9 mouse cellular contexts compared by ENCODE assay signal in genomic region chr4:154754445-154754844, GRCm38 (mm10).
DNase-seq lines count a peak whose midpoint lies in the region; ATAC-seq and TF ChIP-seq lines count a peak whose summit lies in the region.
"Had no signal": no experiment of that assay in that cellular context is flagged by ENCODE, and none has a peak within 500 bp of the region (broad histone marks: within the 10 kb centered on the region; RNA-seq: fewer than 3 reads in every experiment).

No protein-coding gene starts in this region.

- H3K27me3 ChIP-seq in intestine, postnatal 0 days (replicated peaks; ENCODE audit: control insufficient read depth, insufficient read depth, low read length): no peaks in the 10 kb centered on the region
- no peaks in the 10 kb centered on the region for H3K27me3 ChIP-seq in intestine, embryonic 15.5 days (replicated peaks)
- no peaks in the 10 kb centered on the region for H3K27me3 ChIP-seq in midbrain, embryonic 14.5 days (ENCODE audit: control insufficient read depth, insufficient read depth, low read length)
- no peaks in the 10 kb centered on the region for H3K27me3 ChIP-seq in midbrain, embryonic 16.5 days (ENCODE audit: control insufficient read depth, insufficient read depth, low read depth, low read length)
- H3K27me3 ChIP-seq in limb, embryonic 12.5 days: peaks cover 7% of the 10 kb centered on the region; the same call in 1 of the 2 replicates

- H3K4me3 ChIP-seq in intestine, postnatal 0 days (ENCODE audit: low read depth, low read length): no peak overlapping the region
- H3K4me3 ChIP-seq in intestine, embryonic 15.5 days (replicated peaks): no peak overlapping the region
- no peak overlapping the region for H3K4me3 ChIP-seq in midbrain, embryonic 14.5 days (replicated peaks; ENCODE audit: low read depth, low read length)
- H3K4me3 ChIP-seq in midbrain, embryonic 16.5 days (ENCODE audit: low read depth, low read length): no peak overlapping the region
- no peak overlapping the region for H3K4me3 ChIP-seq in limb, embryonic 12.5 days (replicated peaks)

- H3K4me2 ChIP-seq in intestine, postnatal 0 days (replicated peaks; ENCODE audit: low read depth): no peak overlapping the region
- H3K4me2 ChIP-seq in intestine, embryonic 15.5 days (replicated peaks): no peak overlapping the region
- H3K4me2 ChIP-seq in midbrain, embryonic 14.5 days (ENCODE audit: low read length): no peak overlapping the region
- no peak overlapping the region for H3K4me2 ChIP-seq in midbrain, embryonic 16.5 days (ENCODE audit: low read length)
- no peak overlapping the region for H3K4me2 ChIP-seq in limb, embryonic 12.5 days

- no peak for ATAC-seq in cerebellum, adult (ENCODE audit: insufficient number of reproducible peaks, low FRiP score, low TSS enrichment)
- ATAC-seq in intestine, postnatal 0 days: no peak
- no peak for ATAC-seq in intestine, embryonic 15.5 days
- no peak for ATAC-seq in midbrain, embryonic 14.5 days (ENCODE audit: low FRiP score, low TSS enrichment)
- ATAC-seq in midbrain, embryonic 16.5 days: no peak
- no peak for ATAC-seq in limb, embryonic 12.5 days (ENCODE audit: insufficient number of reproducible peaks, insufficient read depth, low FRiP score, low TSS enrichment, low read depth)

- no peak overlapping the region for H3K9ac ChIP-seq in intestine, postnatal 0 days (ENCODE audit: low read depth, low read length)
- no peak overlapping the region for H3K9ac ChIP-seq in intestine, embryonic 15.5 days
- no peak overlapping the region for H3K9ac ChIP-seq in midbrain, embryonic 14.5 days (replicated peaks; ENCODE audit: low read length)
- no peak overlapping the region for H3K9ac ChIP-seq in midbrain, embryonic 16.5 days (ENCODE audit: low read depth, low read length)
- no peak overlapping the region for H3K9ac ChIP-seq in limb, embryonic 12.5 days (replicated peaks)

- H3K36me3 ChIP-seq in intestine, postnatal 0 days (ENCODE audit: control insufficient read depth, insufficient read depth): no peaks in the 10 kb centered on the region; the same call in 1 of the 2 replicates
- H3K36me3 ChIP-seq in intestine, embryonic 15.5 days: no peaks in the 10 kb centered on the region
- no peaks in the 10 kb centered on the region for H3K36me3 ChIP-seq in midbrain, embryonic 14.5 days (ENCODE audit: control insufficient read depth, insufficient read depth, low read length)
- H3K36me3 ChIP-seq in midbrain, embryonic 16.5 days (ENCODE audit: control insufficient read depth, insufficient read depth, low read length): no peaks in the 10 kb centered on the region
- H3K36me3 ChIP-seq in limb, embryonic 12.5 days: no peaks in the 10 kb centered on the region

- DNase-seq in cerebellum, postnatal 14 days: peak; percentile 38 to 57
- DNase-seq in midbrain, embryonic 14.5 days: peak; percentile 23
- no peak for DNase-seq in gastrocnemius, adult 8-10 months (ENCODE audit: low spot score in 2 of 2)
- DNase-seq: cerebellum, adult 18-20 months had no signal

- TF ChIP-seq CTCF in intestine, postnatal 0 days (IDR thresholded peaks at IDR 0.05; ENCODE audit: low read depth): peak; percentile 51

- 73% methylated on average over 8 of the region's 8 CpGs for WGBS in intestine, postnatal 0 days
- WGBS in intestine, embryonic 15.5 days: 65% methylated on average over 8 of the region's 8 CpGs
- 76% methylated on average over 8 of the region's 8 CpGs for WGBS in midbrain, embryonic 14.5 days
- WGBS in midbrain, embryonic 16.5 days: 74% methylated on average over 8 of the region's 8 CpGs
- whole genome bisulfite sequencing in limb, embryonic 12.5 days: 67% methylated on average over 8 of the region's 8 CpGs

- no peaks in the 10 kb centered on the region for H3K9me3 ChIP-seq in intestine, postnatal 0 days (ENCODE audit: control insufficient read depth)
- H3K9me3 ChIP-seq in intestine, embryonic 15.5 days: no peaks in the 10 kb centered on the region
- H3K9me3 ChIP-seq in midbrain, embryonic 14.5 days (ENCODE audit: control insufficient read depth, low read length): no peaks in the 10 kb centered on the region
- H3K9me3 ChIP-seq in midbrain, embryonic 16.5 days (replicated peaks; ENCODE audit: control insufficient read depth, low read length, poor library complexity, severe bottlenecking): no peaks in the 10 kb centered on the region
- no peaks in the 10 kb centered on the region for H3K9me3 ChIP-seq in limb, embryonic 12.5 days

- H3K4me1 ChIP-seq in intestine, postnatal 0 days (replicated peaks; ENCODE audit: control insufficient read depth, insufficient read depth, low read length): no peaks in the 10 kb centered on the region
- H3K4me1 ChIP-seq in intestine, embryonic 15.5 days (replicated peaks): no peaks in the 10 kb centered on the region
- H3K4me1 ChIP-seq in midbrain, embryonic 14.5 days (ENCODE audit: control insufficient read depth, insufficient read depth, low read length): no peaks in the 10 kb centered on the region
- no peaks in the 10 kb centered on the region for H3K4me1 ChIP-seq in midbrain, embryonic 16.5 days (ENCODE audit: control insufficient read depth, insufficient read depth, low read length)
- peaks cover 63% of the 10 kb centered on the region for H3K4me1 ChIP-seq in limb, embryonic 12.5 days (replicated peaks)

- H3K27ac ChIP-seq in intestine, postnatal 0 days (ENCODE audit: low read depth, low read length): no peak overlapping the region
- H3K27ac ChIP-seq in intestine, embryonic 15.5 days: no peak overlapping the region
- H3K27ac ChIP-seq in midbrain, embryonic 14.5 days (replicated peaks; ENCODE audit: low read depth, low read length): no peak overlapping the region
- H3K27ac ChIP-seq in midbrain, embryonic 16.5 days (ENCODE audit: low read length): no peak overlapping the region
- peak overlapping the region; percentile 78; the same call in 1 of the 2 replicates for H3K27ac ChIP-seq in limb, embryonic 12.5 days

Comparison
In these comparisons a context has a peak if more than half of its experiments do, and no peak if none do; other contexts are left out.
1. DNase-seq: peak in cerebellum, postnatal 14 days (2 of 2) and midbrain, embryonic 14.5 days (single experiment); none in gastrocnemius, adult 8-10 months (0 of 2).